Mouse (Mus musculus) CH12.LX (cell line): ENCODE results near the gene Gm29133. TPM values are rescaled to one million over a fixed set of nuclear protein-coding genes. Genes with fewer than 3 reads are reported as not detected.
A peak's percentile ranks its signal among the peaks of the same experiment; 100 is the strongest.

Experiments used
- DNase-seq: peaks from one replicate; pipeline ENCODE4 v3.0.0-alpha.2; 2013; ENCODE audit errors: extremely low read depth
- H3K27ac ChIP-seq: 2 replicates; pipeline ENCODE4 v1.5.1; 2012; ENCODE audit warnings: low read depth, mild to moderate bottlenecking, control low read depth, moderate library complexity; ENCODE audit not compliant: insufficient read depth
- H3K27me3 ChIP-seq: replicated peaks from 2 replicates; pipeline ENCODE3; 2012; ENCODE audit warnings: inconsistent platforms
- H3K36me3 ChIP-seq, 2 experiments: replicated peaks in 1 of 2; 2 replicates each; pipeline versions ENCODE3 to v1.6.1; 2012; ENCODE audit warnings: inconsistent platforms in 1 of 2, low read length in 1 of 2, mild to moderate bottlenecking in 1 of 2, mixed read lengths in 1 of 2, moderate library complexity in 1 of 2; ENCODE audit not compliant: control insufficient read depth in 1 of 2, insufficient read depth in 1 of 2
- H3K4me1 ChIP-seq, 2 experiments: 2 replicates each; pipeline ENCODE4 v1.6.1; 2012; ENCODE audit warnings: inconsistent platforms in 1 of 2, moderate library complexity in 1 of 2; ENCODE audit not compliant: insufficient read depth in 2 of 2, control insufficient read depth in 1 of 2
- H3K4me2 ChIP-seq: 2 replicates; pipeline ENCODE4 v1.6.1; 2012; ENCODE audit warnings: low read depth, mild to moderate bottlenecking, control low read depth; ENCODE audit not compliant: poor library complexity, insufficient read depth, severe bottlenecking
- H3K4me3 ChIP-seq, 3 experiments: fragments of 150-350 bp in 1 of 3; sonication (generic) in 1 of 3; replicated peaks in 1 of 3; 2 replicates each; pipeline versions ENCODE3 to v1.5.1; 2011 to 2012; ENCODE audit warnings: low read depth in 2 of 3, low read length in 2 of 3, mild to moderate bottlenecking in 2 of 3, moderate library complexity in 2 of 3, control low read depth in 1 of 3, improper control_type of control experiment in 1 of 3, inconsistent platforms in 1 of 3, mixed read lengths in 1 of 3; ENCODE audit not compliant: poor library complexity in 1 of 3
- H3K79me2 ChIP-seq: replicated peaks from 2 replicates; pipeline ENCODE4 v1.6.1; 2012; ENCODE audit warnings: mild to moderate bottlenecking, moderate library complexity; ENCODE audit not compliant: control insufficient read depth, poor library complexity, insufficient read depth, severe bottlenecking; ENCODE audit errors: extremely low read depth
- H3K9ac ChIP-seq: 2 replicates; pipeline ENCODE4 v1.6.1; 2012; ENCODE audit warnings: low read depth, mild to moderate bottlenecking, control low read depth, moderate library complexity; ENCODE audit not compliant: insufficient read depth
- H3K9me3 ChIP-seq: replicated peaks from 2 replicates; pipeline ENCODE3; 2012; ENCODE audit warnings: low read length, inconsistent platforms, mixed read lengths
- BHLHE40 ChIP-seq: IDR thresholded peaks from 2 replicates; pipeline ENCODE4 v1.6.1; 2011; ENCODE audit warnings: mild to moderate bottlenecking, low read depth, low read length, improper control_type of control experiment
- EP300 ChIP-seq: IDR thresholded peaks from 2 replicates; pipeline ENCODE4 v1.6.1; 2011; ENCODE audit warnings: low read length, improper control_type of control experiment
- ETS1 ChIP-seq: conservative IDR thresholded peaks from 2 replicates; pipeline ENCODE4 v1.6.1; 2012; ENCODE audit warnings: low read depth, mild to moderate bottlenecking, inconsistent platforms, low read length, improper control_type of control experiment, moderate library complexity
- IRF4 ChIP-seq: IDR thresholded peaks from 2 replicates; pipeline ENCODE4 v1.6.1; 2014; ENCODE audit warnings: low read depth, mild to moderate bottlenecking, inconsistent platforms, low read length, improper control_type of control experiment
- JUN ChIP-seq: IDR thresholded peaks from 2 replicates; pipeline ENCODE4 v1.6.1; 2011; ENCODE audit warnings: low read depth, mild to moderate bottlenecking, low read length, improper control_type of control experiment, moderate library complexity; ENCODE audit not compliant: insufficient read depth
- JUND ChIP-seq: conservative IDR thresholded peaks from 2 replicates; pipeline ENCODE4 v1.6.1; 2011; ENCODE audit warnings: low read depth, low read length, improper control_type of control experiment
- MAFK ChIP-seq: IDR thresholded peaks from 2 replicates; pipeline ENCODE4 v1.6.1; 2011; ENCODE audit warnings: low read length, improper control_type of control experiment; ENCODE audit not compliant: insufficient replicate concordance
- MXI1 ChIP-seq: IDR thresholded peaks from 2 replicates; pipeline ENCODE4 v1.6.1; 2011; ENCODE audit warnings: mild to moderate bottlenecking, low read depth, low read length, improper control_type of control experiment
- MYC ChIP-seq: IDR thresholded peaks from 2 replicates; pipeline ENCODE4 v1.6.1; 2011; ENCODE audit warnings: low read depth, mild to moderate bottlenecking, improper control_type of control experiment, low read length
- NELFE ChIP-seq: IDR thresholded peaks from 2 replicates; pipeline ENCODE4 v1.6.1; 2011; ENCODE audit warnings: low read depth, low read length, improper control_type of control experiment
- NRF1 ChIP-seq: IDR thresholded peaks from 2 replicates; pipeline ENCODE4 v1.6.1; 2014; ENCODE audit warnings: low read depth, mild to moderate bottlenecking, inconsistent platforms, low read length, improper control_type of control experiment, moderate library complexity
- RCOR1 ChIP-seq: conservative IDR thresholded peaks from 2 replicates; pipeline ENCODE4 v1.6.1; 2012; ENCODE audit warnings: low read depth, mild to moderate bottlenecking, inconsistent platforms, low read length, improper control_type of control experiment
- TBP ChIP-seq: conservative IDR thresholded peaks from 2 replicates; pipeline ENCODE4 v1.6.1; 2011; ENCODE audit warnings: low read depth, low read length, improper control_type of control experiment
- TCF12 ChIP-seq: IDR thresholded peaks from 2 replicates; pipeline ENCODE4 v1.6.1; 2014; ENCODE audit warnings: low read depth, mild to moderate bottlenecking, inconsistent platforms, low read length, improper control_type of control experiment
- UBTF ChIP-seq: IDR thresholded peaks from 2 replicates; pipeline ENCODE4 v1.6.1; 2012; ENCODE audit warnings: low read depth, mild to moderate bottlenecking, inconsistent platforms, low read length, improper control_type of control experiment, moderate library complexity
- ZNF384 ChIP-seq: IDR thresholded peaks from 2 replicates; pipeline ENCODE4 v1.6.1; 2012; ENCODE audit warnings: low read depth, low read length, improper control_type of control experiment, inconsistent platforms
- dilution Hi-C: fragments of 300-500 bp; cut with MboI; formaldehyde crosslinking; loops from 2 replicates; pipeline ENCODE4 v1.14.3; 2020; ENCODE audit warnings: low sequenced_read_pairs; ENCODE audit not compliant: extremely low pct_unique_long_range_greater_than_20kb, extremely low pct_ligation_motif_present
- in situ Hi-C: fragments of 300-500 bp; cut with MboI; formaldehyde crosslinking; loops from 3 replicates; pipeline ENCODE4 v1.14.3; 2019; ENCODE audit warnings: low sequenced_read_pairs, low pct_ligation_motif_present, low pct_unique_long_range_greater_than_20kb, mixed read lengths
- polyA plus RNA-seq: library from polyadenylated mRNA; unstranded; fragments of >175 nt; gene quantifications from 2 replicates; pipeline ENCODE4 v1.2.1, GENCODE M21; 2012; ENCODE audit warnings: low read depth; ENCODE audit not compliant: insufficient read length
- total RNA-seq, 2 experiments: library from RNA; depleted of rRNA; stranded (reverse); fragments of 300-350 nt in 1 of 2; fragments of >200 nt in 1 of 2; gene quantifications; 2 replicates each; pipeline ENCODE4 v1.2.3; 2012 to 2014

Gm29133 gene
- total and polyA plus RNA-seq, 3 experiments: not detected

DNA sequence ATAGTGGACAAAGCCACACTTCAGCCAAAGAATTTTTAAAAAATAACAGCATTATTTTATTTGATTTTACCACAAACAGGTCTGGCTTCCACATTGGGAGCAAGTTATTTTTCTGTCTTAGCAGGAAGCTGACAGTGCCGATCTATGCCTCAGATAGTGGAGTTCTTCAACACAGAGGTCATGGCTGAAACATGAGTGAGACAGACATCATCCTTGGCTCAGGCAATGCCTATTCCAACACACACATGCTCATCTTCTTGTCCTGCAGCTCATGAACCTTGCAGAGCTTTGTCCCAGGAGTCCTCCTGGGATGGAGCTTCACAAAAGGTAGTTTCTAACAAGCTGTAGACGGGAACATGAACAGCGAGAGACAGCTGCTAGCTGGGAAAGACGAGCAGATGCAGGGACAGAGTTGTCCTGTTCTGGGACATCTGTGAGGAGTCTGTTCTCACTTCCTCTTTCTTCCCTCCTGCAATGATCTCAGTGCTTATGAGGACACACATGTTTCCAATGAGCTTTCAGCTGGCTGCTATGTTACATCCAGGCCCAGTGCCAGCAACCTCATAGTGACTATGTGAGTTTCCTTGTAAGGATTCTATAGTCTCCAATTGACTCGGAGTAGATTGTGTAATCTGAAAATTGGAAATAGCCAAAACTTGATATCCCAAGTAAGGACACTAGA, 87.4 kb downstream of the Gm29133 start:
- H3K27ac ChIP-seq: peak overlapping the region; percentile 87
- TF ChIP-seq ETS1 (peak; percentile 77), NELFE (0 out of 2 replicates have a peak, but pooled peaks have one; percentile 19), TCF12 (peak; percentile 88), JUN (peak; percentile 54; the same call in 1 of the 2 replicates), MXI1 (peak; percentile 42; the same call in 1 of the 2 replicates), BHLHE40 (peak; percentile 25; the same call in 1 of the 2 replicates), NRF1 (no peak), MYC (peak; percentile 51; the same call in 1 of the 2 replicates), TBP (no peak), MAFK (no peak), RCOR1 (0 out of 2 replicates have a peak, but pooled peaks have one; percentile 51), EP300 (peak; percentile 98), ZNF384 (peak; percentile 33; the same call in 1 of the 2 replicates), JUND (peak; percentile 78), IRF4 (peak; percentile 94), UBTF (no peak)
- TF ChIP-seq, all 38 proteins: peak for 12
- Histone ChIP-seq H3K36me3 (no peaks in the 10 kb centered on the region), H3K79me2 (no peaks in the 10 kb centered on the region), H3K27me3 (no peaks in the 10 kb centered on the region), H3K4me2 (peak overlapping the region; percentile 74), H3K9ac (peak overlapping the region; percentile 19; the same call in 1 of the 2 replicates), H3K9me3 (no peaks in the 10 kb centered on the region), H3K4me3 (no peak overlapping the region), H3K4me1 (peaks cover 13 to 28% of the 10 kb centered on the region in 2 experiments)
- dilution Hi-C loops (no loop called here), in situ Hi-C loops (loop anchor here (10.0 kb wide), 1 partner anchor 91 kb away; the partner anchor contains the start of gene Gm29133)
- DNase-seq: peak; percentile 72

Other genes with a start within 250 kb of the Gm29133 start
- 37.1 and 43.9 TPM in 2 replicates for gene Pdcd10, start 191.3 kb upstream of the Gm29133 start, total RNA-seq (2012; rRNA removed)
- gene Pdcd10, start 191.3 kb upstream of the Gm29133 start, total RNA-seq (2014; rRNA removed): 142 and 175 TPM in 2 replicates
- 69.1 and 73.6 TPM in 2 replicates for gene Pdcd10, start 191.3 kb upstream of the Gm29133 start, polyA plus RNA-seq
- 1.2 TPM in 2 replicates for gene Serpini1, start 190.7 kb upstream of the Gm29133 start, total RNA-seq (2012; rRNA removed)
- gene Serpini1, start 190.7 kb upstream of the Gm29133 start, total RNA-seq (2014; rRNA removed): 2.5 and 3.5 TPM in 2 replicates
- gene Serpini1, start 190.7 kb upstream of the Gm29133 start, polyA plus RNA-seq: 1.1 and 2.2 TPM in 2 replicates
- 0.04 and 0.21 TPM in 2 replicates for gene Golim4, start 208.8 kb downstream of the Gm29133 start, total RNA-seq (2012; rRNA removed)
- 0.19 TPM in 1 of 2 replicates, not detected in the other for gene Golim4, start 208.8 kb downstream of the Gm29133 start, total RNA-seq (2014; rRNA removed)
- gene Golim4, start 208.8 kb downstream of the Gm29133 start, polyA plus RNA-seq: 0.16 and 0.23 TPM in 2 replicates